Mouse (Mus musculus) ES-E14 (cell line): ENCODE data around the gene Prr15l.

Experiments used
- CHD2 ChIP-seq: IDR thresholded peaks from 2 replicates; pipeline ENCODE4 v1.6.1; 2014; ENCODE audit warnings: mild to moderate bottlenecking, low read depth, low read length, inconsistent platforms
- HCFC1 ChIP-seq: IDR thresholded peaks from 2 replicates; pipeline ENCODE4 v1.6.1; 2012; ENCODE audit warnings: low read length, inconsistent platforms, borderline replicate concordance; ENCODE audit not compliant: insufficient read depth
- MAFK ChIP-seq: IDR thresholded peaks from 2 replicates; pipeline ENCODE4 v1.6.1; 2014; ENCODE audit warnings: mild to moderate bottlenecking, low read depth, low read length, inconsistent platforms; ENCODE audit not compliant: insufficient read depth
- ZC3H11A ChIP-seq: IDR thresholded peaks from 2 replicates; pipeline ENCODE4 v1.6.1; 2012; ENCODE audit warnings: low read depth, mild to moderate bottlenecking, inconsistent platforms, low read length, borderline replicate concordance
- ZNF384 ChIP-seq: IDR thresholded peaks from 2 replicates; pipeline ENCODE4 v1.6.1; 2012; ENCODE audit warnings: low read depth, low read length, inconsistent platforms

DNA sequence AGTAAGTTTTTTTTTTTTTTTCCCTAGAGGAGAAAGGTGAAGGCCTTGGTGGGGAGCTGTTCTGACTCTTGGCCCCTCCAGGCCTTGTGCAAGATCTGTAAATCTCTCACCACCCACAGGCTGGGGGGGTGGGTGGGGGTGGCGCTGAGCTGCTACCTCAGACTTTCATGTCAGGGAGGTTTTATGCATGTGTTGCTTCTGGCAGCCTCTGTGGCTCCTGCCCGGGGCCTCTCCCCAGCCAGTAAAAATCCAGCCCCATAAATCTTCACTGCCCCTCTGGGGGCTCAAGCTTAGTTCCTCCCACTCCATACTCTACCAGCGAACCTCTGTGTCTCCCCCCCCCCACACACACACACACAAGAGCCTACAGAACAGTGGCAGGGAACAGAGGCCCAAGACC lies 58.6 kb downstream of the Prr15l start:
- TF ChIP-seq ZC3H11A: no peak
- no peak for TF ChIP-seq ZNF384
- TF ChIP-seq MAFK: no peak
- TF ChIP-seq HCFC1: no peak
- no peak for TF ChIP-seq CHD2
